Mouse (Mus musculus): ENCODE results near the gene Dnm3. TPM values are rescaled to one million over a fixed set of nuclear protein-coding genes. Genes with fewer than 3 reads are reported as not detected.

Dnm3 gene
- polyA plus RNA-seq, 1 experiment from 2014 or later, result 1.6 TPM

DNA sequence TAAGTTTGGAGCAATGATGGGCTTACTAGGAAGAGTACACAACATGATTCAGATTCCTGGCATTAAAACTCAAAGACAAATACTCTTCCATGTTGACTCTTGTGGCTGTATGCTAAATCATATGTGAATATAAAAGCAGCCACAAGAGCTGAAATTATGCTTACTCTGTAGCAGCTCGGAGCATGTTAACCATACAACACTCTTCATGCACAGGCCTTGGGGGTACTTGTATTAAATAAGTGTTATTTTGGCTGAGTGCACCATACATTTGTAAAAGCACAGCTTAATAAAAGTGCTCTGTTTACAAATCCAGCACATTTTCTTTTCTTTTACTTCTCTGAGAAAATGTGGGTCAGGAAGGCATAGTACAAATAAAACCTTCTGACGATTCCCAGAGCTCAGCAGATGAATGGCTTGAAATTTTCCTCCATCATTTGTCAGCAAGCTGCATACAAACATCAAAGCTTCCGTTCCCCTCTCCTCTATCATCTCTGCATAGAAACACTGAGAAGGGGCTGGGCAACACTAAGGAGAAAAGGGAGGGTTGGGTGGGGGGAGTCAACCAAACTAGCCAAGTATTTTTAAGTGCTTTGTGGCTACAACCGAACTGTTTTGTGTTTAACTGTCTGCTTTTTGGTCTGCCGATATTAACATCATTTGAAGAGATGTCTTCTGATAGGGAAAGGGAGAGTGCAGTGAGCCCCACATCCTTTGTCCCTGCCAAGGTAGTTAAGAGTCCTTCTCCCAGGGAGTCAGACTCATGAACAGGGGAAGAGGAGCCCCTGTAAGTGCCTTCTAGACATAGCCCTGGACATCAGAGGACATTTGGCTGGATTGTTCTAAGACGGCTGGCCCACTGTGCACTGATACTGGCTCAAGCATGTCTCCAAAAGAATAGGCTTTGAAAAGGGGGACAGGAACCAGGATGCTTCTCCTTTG, 333.6 kb downstream of the Dnm3 start:
- no peak overlapping the region for H3K4me2 ChIP-seq (ENCODE audit: low read length)
- no peak overlapping the region for H3K9ac ChIP-seq (ENCODE audit: low read length)
- no peak overlapping the region for H3K4me3 ChIP-seq (ENCODE audit: control insufficient read depth in 1 of 2, insufficient read depth in 1 of 2, low read depth in 1 of 2, low read length in 2 of 2)
- H3K27ac ChIP-seq (replicated peaks in 1 of 2; ENCODE audit: control insufficient read depth in 1 of 2, insufficient read depth in 1 of 2, low read depth in 2 of 2, low read length in 2 of 2), result no peak overlapping the region
- ATAC-seq (ENCODE audit: insufficient number of reproducible peaks, insufficient read depth, low FRiP score, low read depth), result no peak
- no peaks in the 10 kb centered on the region for H3K36me3 ChIP-seq (ENCODE audit: control insufficient read depth, insufficient read depth, low read length)
- 57% methylated on average over 6 of the region's 6 CpGs for WGBS
- H3K27me3 ChIP-seq (ENCODE audit: control insufficient read depth, insufficient read depth, low read length), result no peaks in the 10 kb centered on the region
- H3K9me3 ChIP-seq (ENCODE audit: control insufficient read depth, low read length), result no peaks in the 10 kb centered on the region
- no peaks in the 10 kb centered on the region for H3K4me1 ChIP-seq (ENCODE audit: control insufficient read depth in 2 of 2, insufficient read depth in 2 of 2, low read length in 2 of 2)

DNA sequence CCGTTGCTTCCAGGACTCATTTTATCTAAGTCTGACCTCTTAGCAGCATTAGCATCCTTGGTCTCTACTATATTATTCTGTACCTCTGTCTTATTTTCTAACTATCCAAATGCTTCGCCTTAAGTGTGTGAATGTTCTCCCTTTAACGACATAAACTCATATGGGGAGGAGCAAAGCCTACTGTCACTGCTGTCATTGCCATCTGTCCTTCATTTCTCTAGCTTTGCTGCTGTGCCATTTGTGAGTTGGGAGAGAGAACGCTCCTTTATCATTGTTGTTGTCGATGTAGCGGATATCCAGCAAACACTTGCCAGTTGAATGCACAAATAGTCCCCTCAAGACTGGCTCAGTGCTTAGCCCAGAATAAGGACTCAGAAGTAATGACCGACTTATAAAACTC, 335.5 kb downstream of the Dnm3 start:
- no peak overlapping the region for H3K4me3 ChIP-seq (ENCODE audit: control insufficient read depth in 1 of 2, insufficient read depth in 1 of 2, low read depth in 1 of 2, low read length in 2 of 2)
- no peak for ATAC-seq (ENCODE audit: insufficient number of reproducible peaks, insufficient read depth, low FRiP score, low read depth)

DNA sequence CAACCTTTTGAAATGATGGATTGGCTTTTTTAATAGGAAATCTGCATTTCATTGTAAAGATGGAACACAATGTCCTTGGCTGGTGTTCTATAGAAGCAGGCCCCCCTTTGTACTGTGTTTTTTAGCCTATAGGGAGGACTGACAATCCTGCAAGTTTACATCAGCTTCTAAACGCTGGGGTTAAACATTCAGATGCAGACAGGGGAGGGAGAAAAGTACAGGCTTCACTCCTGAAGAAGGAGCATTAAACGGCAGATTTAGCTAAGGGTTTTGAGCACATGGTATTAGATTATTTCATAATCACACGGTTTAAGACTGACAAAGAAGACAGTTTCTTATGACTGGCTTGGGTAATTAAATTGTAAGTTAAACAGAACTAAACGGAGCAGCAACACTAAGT, 341.5 kb downstream of the Dnm3 start:
- H3K4me3 ChIP-seq (ENCODE audit: control insufficient read depth in 1 of 2, insufficient read depth in 1 of 2, low read depth in 1 of 2, low read length in 2 of 2), result no peak overlapping the region
- H3K9me3 ChIP-seq (ENCODE audit: control insufficient read depth, low read length), result no peaks in the 10 kb centered on the region
- H3K27ac ChIP-seq (replicated peaks in 1 of 2; ENCODE audit: control insufficient read depth in 1 of 2, insufficient read depth in 1 of 2, low read depth in 2 of 2, low read length in 2 of 2), result no peak overlapping the region
- ATAC-seq (ENCODE audit: insufficient number of reproducible peaks, insufficient read depth, low FRiP score, low read depth), result no peak
- H3K4me1 ChIP-seq (ENCODE audit: control insufficient read depth in 2 of 2, insufficient read depth in 2 of 2, low read length in 2 of 2), result no peaks in the 10 kb centered on the region
- no peaks in the 10 kb centered on the region for H3K27me3 ChIP-seq (ENCODE audit: control insufficient read depth, insufficient read depth, low read length)
- H3K36me3 ChIP-seq (ENCODE audit: control insufficient read depth, insufficient read depth, low read length), result no peaks in the 10 kb centered on the region
- WGBS, result 68% methylated on average over 4 of the region's 4 CpGs
- H3K9ac ChIP-seq (ENCODE audit: low read length), result no peak overlapping the region
- H3K4me2 ChIP-seq (ENCODE audit: low read length), result no peak overlapping the region

More for the DNA sequence above, 335.5 kb downstream of the Dnm3 start:
- no peak overlapping the region for H3K4me2 ChIP-seq (ENCODE audit: low read length)
- H3K27ac ChIP-seq (replicated peaks in 1 of 2; ENCODE audit: control insufficient read depth in 1 of 2, insufficient read depth in 1 of 2, low read depth in 2 of 2, low read length in 2 of 2), result no peak overlapping the region
- no peaks in the 10 kb centered on the region for H3K36me3 ChIP-seq (ENCODE audit: control insufficient read depth, insufficient read depth, low read length)
- 77% methylated on average over 7 of the region's 7 CpGs for WGBS
- H3K9me3 ChIP-seq (ENCODE audit: control insufficient read depth, low read length), result no peaks in the 10 kb centered on the region
- H3K4me1 ChIP-seq (ENCODE audit: control insufficient read depth in 2 of 2, insufficient read depth in 2 of 2, low read length in 2 of 2), result no peaks in the 10 kb centered on the region
- no peak overlapping the region for H3K9ac ChIP-seq (ENCODE audit: low read length)
- H3K27me3 ChIP-seq (ENCODE audit: control insufficient read depth, insufficient read depth, low read length), result no peaks in the 10 kb centered on the region

DNA sequence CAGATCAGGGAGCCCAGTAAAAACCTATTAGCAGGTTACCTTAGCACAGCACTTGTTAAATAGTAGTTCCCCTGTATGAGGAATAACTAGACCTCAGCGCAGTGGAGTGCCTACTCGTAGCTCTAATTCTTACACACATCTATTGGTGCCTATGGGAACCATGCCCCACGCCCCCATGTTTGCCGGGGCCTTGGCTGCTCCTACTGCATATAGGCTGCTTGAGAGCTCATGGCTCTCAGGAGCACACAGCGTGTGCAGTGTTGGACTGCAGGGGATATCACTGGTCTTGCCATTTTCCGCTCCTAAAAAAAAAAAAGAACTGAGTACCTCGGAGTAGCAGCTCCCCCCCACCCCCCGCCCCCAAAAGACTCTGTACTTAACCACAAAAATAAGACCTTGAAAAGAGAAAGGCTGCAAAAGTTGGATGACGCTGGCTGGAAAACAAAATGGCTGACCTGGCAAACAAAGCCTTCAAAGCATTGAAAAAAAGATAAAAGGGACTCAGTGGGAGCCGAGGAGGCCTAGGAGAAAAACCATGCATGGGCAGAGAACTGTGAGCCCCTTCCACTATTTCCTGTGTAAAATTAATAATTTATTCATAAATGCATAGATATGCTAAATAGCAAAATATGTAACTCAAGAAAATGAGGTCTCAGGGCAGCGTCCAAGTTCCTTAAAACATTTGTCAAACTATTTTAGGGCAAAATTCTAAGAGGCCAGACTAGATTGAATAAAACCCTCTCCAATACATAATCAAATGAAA, 342.2 kb downstream of the Dnm3 start:
- Histone ChIP-seq H3K9me3 (ENCODE audit: control insufficient read depth, low read length) (no peaks in the 10 kb centered on the region), H3K27ac (replicated peaks in 1 of 2; ENCODE audit: control insufficient read depth in 1 of 2, insufficient read depth in 1 of 2, low read depth in 2 of 2, low read length in 2 of 2) (no peak overlapping the region), H3K36me3 (ENCODE audit: control insufficient read depth, insufficient read depth, low read length) (no peaks in the 10 kb centered on the region), H3K4me2 (ENCODE audit: low read length) (no peak overlapping the region), H3K4me3 (ENCODE audit: control insufficient read depth in 1 of 2, insufficient read depth in 1 of 2, low read depth in 1 of 2, low read length in 2 of 2) (no peak overlapping the region), H3K4me1 (ENCODE audit: control insufficient read depth in 2 of 2, insufficient read depth in 2 of 2, low read length in 2 of 2) (no peaks in the 10 kb centered on the region), H3K9ac (ENCODE audit: low read length) (no peak overlapping the region), H3K27me3 (ENCODE audit: control insufficient read depth, insufficient read depth, low read length) (no peaks in the 10 kb centered on the region)
- ATAC-seq (ENCODE audit: insufficient number of reproducible peaks, insufficient read depth, low FRiP score, low read depth), result no peak
- WGBS, result 80% methylated on average over 11 of the region's 11 CpGs

DNA sequence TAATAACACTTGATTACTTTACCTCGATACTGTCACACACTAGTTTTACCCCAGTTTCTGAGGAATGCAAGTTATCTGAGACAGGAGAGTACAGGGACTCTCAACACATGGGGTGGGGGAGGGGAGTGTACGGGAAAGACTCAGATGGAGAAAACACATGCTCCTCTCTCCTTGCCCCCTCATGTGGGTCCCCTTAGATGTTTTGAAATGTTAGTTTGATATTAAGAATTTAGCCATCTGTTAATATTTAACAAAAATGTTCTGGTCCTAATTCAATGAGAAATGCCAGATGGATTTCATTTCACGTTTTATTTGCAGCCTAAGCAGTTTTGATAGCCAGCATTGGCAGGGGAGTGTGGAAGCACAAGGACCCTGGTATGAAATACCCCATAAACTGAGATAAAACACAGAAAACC, 343.2 kb downstream of the Dnm3 start:
- no peak overlapping the region for H3K4me2 ChIP-seq (ENCODE audit: low read length)
- ATAC-seq (ENCODE audit: insufficient number of reproducible peaks, insufficient read depth, low FRiP score, low read depth), result no peak
- H3K4me1 ChIP-seq (ENCODE audit: control insufficient read depth in 2 of 2, insufficient read depth in 2 of 2, low read length in 2 of 2), result no peaks in the 10 kb centered on the region
- no peak overlapping the region for H3K4me3 ChIP-seq (ENCODE audit: control insufficient read depth in 1 of 2, insufficient read depth in 1 of 2, low read depth in 1 of 2, low read length in 2 of 2)
- H3K27me3 ChIP-seq (ENCODE audit: control insufficient read depth, insufficient read depth, low read length), result no peaks in the 10 kb centered on the region
- no peak overlapping the region for H3K9ac ChIP-seq (ENCODE audit: low read length)
- WGBS, result 44% methylated on average over 3 of the region's 3 CpGs
- no peak overlapping the region for H3K27ac ChIP-seq (replicated peaks in 1 of 2; ENCODE audit: control insufficient read depth in 1 of 2, insufficient read depth in 1 of 2, low read depth in 2 of 2, low read length in 2 of 2)
- no peaks in the 10 kb centered on the region for H3K9me3 ChIP-seq (ENCODE audit: control insufficient read depth, low read length)
- no peaks in the 10 kb centered on the region for H3K36me3 ChIP-seq (ENCODE audit: control insufficient read depth, insufficient read depth, low read length)

DNA sequence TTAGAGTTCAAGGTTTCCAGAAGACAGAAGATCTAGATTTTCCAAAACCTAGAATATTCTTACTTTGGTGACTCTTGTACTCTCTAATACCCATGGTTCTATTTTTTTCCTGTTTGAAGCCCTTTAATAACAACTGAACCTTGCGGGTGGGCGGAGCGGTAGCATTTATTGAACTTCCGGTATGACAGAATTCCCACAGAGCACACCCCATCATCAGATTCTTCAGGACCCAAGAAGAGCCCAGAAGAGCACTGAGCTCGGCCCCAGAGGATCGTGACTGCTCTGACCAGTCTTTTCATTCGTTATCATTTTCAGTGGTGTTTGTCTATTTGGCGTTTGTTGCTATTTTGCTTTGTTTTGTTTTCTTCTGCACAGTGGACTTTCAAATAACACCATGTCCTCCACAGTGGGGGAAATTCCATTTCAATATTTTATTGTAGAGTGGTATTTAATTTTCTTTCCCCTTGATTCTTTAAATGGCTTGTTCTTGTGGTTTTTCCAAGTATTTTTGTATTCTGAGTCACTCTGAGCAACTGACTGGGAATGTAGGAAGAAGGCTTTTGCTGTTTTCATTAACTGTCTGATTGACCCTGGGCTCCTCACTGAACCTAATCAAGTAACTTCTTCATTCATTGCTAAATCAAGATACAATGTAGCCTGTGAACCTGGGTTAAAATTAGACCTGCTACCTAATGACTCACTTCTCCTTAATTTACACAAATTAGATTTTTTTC, 344.8 kb downstream of the Dnm3 start:
- Histone ChIP-seq H3K27me3 (ENCODE audit: control insufficient read depth, insufficient read depth, low read length) (no peaks in the 10 kb centered on the region), H3K4me3 (ENCODE audit: control insufficient read depth in 1 of 2, insufficient read depth in 1 of 2, low read depth in 1 of 2, low read length in 2 of 2) (no peak overlapping the region), H3K4me1 (ENCODE audit: control insufficient read depth in 2 of 2, insufficient read depth in 2 of 2, low read length in 2 of 2) (no peaks in the 10 kb centered on the region), H3K4me2 (ENCODE audit: low read length) (no peak overlapping the region), H3K36me3 (ENCODE audit: control insufficient read depth, insufficient read depth, low read length) (no peaks in the 10 kb centered on the region), H3K27ac (replicated peaks in 1 of 2; ENCODE audit: control insufficient read depth in 1 of 2, insufficient read depth in 1 of 2, low read depth in 2 of 2, low read length in 2 of 2) (no peak overlapping the region), H3K9me3 (ENCODE audit: control insufficient read depth, low read length) (no peaks in the 10 kb centered on the region), H3K9ac (ENCODE audit: low read length) (no peak overlapping the region)
- ATAC-seq (ENCODE audit: insufficient number of reproducible peaks, insufficient read depth, low FRiP score, low read depth), result no peak
- WGBS, result 91% methylated on average over 8 of the region's 8 CpGs
